Mouse (Mus musculus) spleen, postnatal 10 days (tissue): Measurements from ENCODE around the gene Wdr26.
A peak's percentile ranks its signal among the peaks of the same experiment; 100 is the strongest.

Experiments
- DNase-seq, 2 experiments: peaks; one replicate each; pipeline ENCODE4 v3.0.0; 2021 to 2022; ENCODE audit warnings: low spot score in 2 of 2

Wdr26 gene

DNA sequence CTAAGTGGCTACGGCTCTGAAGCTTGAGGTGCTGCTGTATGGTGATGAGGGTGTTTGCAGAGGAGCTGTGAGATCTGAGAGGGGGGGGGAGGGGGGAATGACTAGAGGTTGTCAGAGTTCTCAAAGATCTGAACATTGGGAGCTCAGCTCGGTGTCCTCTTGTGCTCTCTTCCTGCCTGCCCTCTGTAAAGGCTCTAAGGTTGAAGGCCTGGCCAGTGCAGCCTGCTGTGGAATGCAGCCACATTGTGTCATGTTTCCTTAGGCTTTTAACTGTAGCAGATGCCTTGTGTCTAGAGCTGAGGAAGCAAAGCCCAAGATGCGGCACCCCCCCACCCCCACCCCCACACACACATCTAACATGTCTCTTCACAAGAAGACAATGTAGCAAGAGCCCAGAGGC lies 43.4 kb downstream of the Wdr26 start:
- DNase-seq, result no peak

DNA sequence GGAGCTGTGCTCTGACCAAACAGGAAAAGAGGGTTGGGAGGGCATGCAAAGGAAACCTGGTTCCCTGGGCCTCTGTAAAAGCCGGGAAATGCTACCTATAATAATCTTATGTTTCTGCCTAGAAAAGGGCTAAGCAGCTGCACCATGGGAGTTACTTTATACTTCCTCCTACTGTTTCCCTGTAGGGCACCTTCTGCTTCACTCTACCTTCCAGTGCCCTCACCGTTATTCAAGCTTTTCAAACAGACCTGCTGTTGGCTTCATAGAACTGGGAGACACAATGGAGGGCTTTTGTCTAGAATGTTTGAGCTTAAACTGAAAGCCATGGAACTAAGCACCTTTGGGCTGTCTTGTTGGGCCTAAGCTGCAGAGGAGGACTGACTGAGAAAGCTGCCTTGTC lies 44.0 kb downstream of the Wdr26 start:
- DNase-seq, result no peak

DNA sequence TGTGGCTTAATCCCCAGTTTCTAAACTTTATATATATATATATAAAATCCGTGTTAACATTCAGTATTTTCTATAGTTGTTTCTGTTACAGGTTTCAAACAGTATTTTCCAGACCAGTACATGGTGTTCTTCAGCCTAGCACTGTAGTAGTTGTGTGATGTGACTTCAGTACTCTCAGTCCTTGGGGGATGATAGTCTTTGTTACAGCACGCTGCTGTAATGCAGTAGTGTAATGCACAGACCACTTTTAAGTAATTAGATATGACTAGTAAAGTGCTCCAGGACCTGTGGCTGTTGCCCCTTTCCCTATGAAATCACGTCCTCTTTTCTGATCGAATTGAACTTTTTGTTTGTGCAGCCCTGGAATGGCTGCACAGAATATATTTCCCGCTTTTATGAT lies 60.3 kb downstream of the Wdr26 start:
- no peak for DNase-seq

DNA sequence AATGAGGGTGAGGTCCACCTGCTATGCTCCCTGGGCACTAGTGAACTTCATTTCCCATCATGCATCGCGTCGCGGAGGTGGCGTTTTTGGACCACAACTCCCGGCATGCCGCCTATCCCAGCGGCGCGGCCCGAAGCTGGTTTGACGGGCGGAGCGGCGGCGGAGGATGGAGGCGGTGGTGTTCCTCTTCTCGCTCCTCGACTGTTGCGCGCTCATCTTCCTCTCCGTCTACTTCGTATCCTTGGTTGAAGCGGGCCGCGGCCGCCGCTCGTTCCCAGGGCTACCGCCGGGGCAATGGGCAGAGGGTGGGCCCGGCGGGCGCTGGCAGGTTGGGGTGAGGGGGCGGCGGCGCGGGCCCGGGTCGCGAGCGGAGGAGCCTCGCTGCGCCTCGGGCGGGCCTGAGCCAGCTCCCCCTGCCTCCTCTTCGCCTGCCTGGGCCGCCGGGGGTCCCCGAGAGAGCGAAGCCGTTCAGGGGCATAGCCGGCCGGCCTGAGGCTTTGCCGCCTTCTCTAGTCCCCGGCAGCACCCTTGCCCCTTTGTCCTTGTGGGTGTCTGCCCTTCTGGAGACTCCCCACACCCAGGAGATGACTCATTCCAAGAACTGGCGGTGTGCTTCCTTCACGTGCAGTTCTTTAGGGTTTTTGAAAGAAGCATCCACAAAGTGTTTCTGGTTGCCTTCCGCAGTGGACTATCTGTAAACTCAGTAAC lies 60.8 kb downstream of the Wdr26 start:
- peak; percentile 86 to 98 for DNase-seq

DNA sequence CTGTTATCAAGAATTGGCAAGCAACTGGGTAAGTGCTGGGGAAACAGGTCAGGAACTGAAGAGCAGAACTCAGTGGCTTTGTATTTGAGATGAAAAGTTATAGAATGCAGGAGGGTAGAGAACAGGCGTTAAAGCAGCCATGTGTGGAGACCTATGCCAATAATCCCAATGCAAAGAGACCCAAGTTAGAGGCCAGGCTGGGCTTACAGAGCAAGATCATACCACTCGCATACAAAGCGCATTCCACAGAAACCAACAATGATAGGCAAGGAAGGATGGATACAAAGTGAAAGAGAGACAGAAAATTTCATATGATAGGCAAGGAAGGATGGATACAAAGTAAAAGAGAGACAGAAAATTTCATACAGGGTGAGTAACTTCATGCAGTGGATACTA lies 61.4 kb downstream of the Wdr26 start:
- no peak for DNase-seq

DNA sequence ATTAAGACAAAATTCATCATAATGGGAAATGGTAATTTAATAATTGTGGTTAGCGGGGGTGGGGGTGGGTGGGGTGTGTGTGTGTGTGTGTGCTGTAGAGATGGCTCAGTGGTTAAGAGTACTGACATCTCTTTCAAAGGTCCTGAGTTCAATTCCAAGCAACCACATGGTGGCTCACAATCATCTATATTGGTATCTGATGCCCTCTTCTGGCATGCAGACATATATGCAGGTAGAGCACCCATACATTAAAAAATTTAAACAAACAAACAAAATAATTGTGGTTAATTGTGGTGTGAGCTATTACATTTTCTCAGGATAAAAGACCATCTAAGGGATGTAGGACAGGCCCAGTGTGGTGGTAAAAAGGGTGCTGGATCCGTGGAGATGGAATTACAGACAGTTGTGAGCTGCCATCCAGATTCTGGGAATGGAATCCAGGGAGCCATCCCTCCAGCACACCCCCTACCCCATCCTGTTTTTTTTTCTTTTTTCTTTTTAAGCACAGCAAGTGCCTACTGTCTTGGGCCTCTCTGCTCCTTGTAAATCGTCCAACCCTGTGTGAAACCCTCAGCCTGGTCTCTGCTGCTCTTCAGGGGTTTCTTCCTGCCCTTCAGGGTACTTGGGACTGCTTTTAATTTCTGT lies 62.3 kb downstream of the Wdr26 start:
- no peak for DNase-seq

DNA sequence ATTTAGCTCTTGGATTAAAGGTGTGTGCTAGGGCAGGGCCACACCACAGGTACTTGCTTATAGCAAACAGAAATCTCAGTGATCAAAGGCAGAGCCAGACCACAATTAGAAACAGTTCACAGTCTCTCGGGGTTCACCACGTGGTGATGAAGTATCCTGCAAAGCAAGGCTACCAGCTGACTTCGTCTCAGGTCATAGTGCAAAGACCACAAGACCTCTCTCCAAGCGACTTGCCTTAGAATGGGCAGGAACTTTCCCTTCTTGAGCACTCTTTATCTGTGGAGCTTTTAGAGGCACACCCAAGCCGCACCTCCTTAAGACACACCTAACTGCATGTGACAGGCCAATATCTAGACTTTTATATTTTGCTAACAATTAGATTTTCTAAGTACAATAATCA lies 63.3 kb downstream of the Wdr26 start:
- DNase-seq, result peak in 1 of 2 experiments; percentile 31

DNA sequence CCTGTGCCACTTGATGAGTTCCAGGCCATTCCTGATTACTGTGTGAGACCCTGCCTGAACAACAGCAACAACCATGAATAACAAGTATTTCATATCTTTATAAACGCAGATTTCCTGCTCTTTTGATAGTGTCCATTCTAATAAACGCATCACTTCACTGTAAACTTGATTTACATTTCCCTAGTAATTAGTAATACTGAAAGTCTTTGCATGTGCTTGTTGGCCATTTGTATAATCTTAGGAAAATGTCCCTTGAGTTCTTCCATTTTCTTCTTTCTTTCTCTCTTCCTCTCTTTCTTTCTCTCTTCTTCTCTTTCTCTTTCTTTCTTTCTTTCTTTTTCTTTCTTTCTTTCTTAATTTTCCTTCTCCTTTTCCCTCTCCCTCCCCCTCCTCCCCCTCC lies 65.6 kb downstream of the Wdr26 start:
- no peak for DNase-seq

DNA sequence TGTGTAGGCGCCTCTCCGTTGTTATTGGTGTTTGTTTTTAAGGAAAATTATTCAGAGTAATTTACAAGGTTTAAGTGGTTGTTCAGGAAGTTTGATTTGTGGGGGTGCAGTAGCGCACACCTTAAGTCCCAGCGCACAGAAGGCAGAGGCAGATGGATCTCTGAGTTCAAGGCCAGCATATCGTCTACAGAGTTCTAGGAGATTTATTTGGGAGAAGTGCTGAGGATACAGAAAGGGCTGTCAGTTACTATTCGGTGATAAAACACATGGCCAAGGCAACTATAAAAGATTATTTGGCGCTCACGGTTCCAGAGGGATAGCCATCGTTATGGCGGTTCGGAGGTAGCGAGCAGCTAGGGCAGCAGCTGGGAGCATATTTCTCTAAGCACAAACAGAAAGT lies 66.8 kb downstream of the Wdr26 start:
- peak in 1 of 2 experiments; percentile 34 for DNase-seq

DNA sequence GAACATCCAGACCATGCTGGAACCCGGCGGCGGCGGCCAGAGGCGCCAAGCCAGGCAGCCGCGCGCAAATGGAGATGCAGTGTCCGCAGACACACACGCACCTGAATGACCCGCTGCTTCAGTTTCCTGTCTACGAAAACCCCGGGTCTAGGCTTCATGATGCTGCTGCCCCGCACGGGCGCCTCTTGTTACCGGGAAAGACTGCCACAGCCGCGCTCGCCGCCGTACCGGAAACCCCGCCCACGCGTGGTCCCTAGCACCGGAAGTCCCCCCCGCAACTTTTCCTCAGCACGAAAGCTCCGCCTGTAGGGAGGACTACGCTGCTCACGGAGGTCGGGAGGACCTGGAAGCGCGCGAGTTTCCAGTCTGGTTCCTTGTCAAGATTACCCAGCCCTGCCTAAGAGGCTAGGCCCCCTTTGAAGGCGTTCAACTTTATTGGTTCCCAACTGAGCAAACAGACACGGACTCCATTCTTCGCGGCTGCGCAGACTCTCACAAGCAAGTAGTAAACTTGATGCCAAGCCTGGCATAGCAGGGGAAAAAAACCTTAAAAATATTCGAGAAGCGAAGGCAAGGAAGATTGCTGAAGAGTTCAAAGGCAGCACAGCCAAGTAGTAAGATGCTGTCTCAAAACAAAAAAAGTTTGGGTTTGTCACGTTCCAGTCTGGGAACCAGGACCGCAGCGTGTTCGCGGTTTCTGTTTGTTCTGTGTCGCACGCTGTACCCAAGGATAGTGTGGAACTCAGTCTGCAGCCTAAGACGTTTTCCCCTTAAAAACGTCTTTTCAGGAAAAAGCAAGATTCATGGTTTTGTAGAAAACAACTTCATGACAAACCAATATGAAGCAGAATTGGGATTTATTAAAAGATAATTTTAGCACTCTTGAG lies 67.6 kb downstream of the Wdr26 start, which contains the start of the genes Nvl and Cnih4:
Gene Nvl (minus strand): TSS at position 255 of the 887 bp plus-strand sequence.
Gene Cnih4 (plus strand): TSS at position 744 of the 887 bp plus-strand sequence.
- peak; percentile 92 to 94 for DNase-seq

DNA sequence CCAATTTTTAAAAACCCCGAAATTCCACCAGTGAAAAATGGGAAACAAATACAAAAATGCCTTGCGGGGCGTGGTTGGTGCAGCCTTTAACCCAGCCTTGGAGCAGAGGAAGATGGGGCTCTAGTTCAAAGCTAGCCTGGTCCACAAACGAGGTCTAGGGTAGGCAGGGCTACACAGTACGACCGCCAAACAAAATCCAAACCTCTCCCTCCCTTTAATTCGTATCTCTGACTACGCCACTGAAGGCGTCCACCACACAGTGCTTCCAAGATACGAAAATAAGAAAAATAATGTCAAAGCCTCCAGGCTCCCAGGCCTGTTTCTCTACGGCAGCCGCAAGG lies 68.2 kb downstream of the Wdr26 start:
- DNase-seq, result no peak

DNA sequence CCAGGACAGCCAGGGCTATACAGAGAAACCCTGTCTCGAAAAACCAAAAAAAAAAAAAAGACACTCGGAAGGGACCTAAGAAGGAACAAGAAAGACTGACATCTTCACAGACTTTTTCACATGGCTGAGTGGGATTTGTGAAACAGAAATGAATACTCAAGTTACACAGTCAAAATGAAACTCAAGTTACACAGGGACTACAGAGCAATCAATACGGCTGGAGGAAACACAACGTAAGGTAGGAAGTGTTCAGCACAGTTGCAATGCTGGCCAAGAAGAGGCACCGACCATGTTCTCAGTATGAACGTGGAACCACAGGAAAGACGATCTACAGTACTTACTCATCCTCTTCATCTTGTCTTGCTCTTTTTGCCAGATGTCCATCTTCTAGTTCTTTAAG lies 73.1 kb downstream of the Wdr26 start:
- no peak for DNase-seq

DNA sequence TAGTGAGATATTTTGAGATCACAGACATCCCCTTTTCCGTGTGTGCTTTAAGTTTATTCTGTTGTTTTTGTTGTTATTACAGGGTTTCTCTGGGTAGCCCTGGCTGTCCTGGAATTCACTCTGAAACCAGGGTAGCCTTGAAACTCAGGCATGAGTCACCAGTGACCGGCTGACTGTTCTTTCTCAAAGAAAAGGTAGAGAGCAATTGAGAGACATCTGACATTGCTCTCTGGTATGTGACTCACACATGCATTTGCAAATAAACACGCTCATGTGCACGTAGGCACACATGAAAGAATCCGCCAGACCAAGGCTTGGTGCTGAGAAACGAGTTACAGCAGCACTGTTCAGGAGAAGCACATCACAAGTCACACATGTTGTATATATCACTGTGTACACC lies 79.9 kb downstream of the Wdr26 start:
- DNase-seq, result no peak

DNA sequence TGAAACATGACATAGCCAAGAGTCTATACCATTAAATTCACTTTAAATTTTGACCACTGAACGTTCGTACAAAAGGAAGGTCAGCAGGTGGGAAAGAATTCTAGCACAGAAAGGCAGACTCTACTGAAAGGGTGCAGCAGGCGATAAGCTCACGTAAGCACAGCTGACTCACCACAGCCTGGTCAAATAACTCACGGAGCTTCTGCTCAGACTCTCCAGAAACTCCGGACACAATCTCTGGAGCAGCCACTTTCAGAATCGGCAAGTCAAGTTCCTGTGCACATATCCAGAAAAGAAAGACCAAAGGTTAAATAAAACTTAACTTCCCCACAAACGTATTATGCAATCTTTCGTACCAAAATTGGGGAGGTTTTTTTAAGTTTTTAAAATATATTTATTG lies 85.0 kb downstream of the Wdr26 start:
- no peak for DNase-seq

DNA sequence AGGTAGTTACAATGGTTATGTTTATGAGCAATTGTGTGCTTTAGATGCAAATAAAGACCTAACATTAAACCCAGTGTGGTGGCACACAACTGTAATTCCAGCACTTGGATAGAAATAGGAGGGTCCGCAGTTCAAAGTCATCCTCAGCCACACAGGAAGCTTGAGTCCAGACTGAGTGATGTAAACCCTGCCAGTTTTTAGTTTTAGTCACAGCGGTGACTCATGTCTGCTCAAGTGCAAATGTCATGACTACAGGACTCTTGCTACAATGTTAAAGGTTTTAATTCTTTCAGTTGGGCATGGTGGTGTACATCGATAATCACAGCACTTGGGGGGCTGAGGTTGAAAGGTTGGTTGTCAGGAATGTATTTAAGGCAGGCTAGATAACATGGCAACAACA lies 85.9 kb downstream of the Wdr26 start:
- DNase-seq, result no peak

DNA sequence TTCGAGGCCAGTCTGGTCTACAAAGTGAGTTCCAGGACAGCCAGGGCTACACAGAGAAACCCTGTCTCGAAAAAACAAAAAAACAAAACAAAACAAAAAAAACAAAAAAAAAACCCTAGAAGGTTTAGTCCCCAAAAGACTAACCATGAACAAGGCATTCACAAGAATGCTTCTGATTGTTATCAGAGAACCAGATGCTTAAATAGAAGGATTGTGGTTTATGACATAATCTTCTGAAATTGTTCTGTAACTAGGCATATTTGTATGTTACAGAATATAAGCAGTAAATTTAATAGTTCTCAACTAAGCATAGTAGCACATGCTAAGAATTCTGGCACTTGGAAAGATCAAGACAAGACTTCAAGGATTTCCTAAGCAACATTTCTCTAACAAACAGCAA lies 87.7 kb downstream of the Wdr26 start:
- DNase-seq, result no peak
